Mouse (Mus musculus) erythroblast, adult 5-6 weeks (primary cell): ENCODE data around the gene Wiz. TPM values are rescaled to one million over a fixed set of nuclear protein-coding genes. Genes with fewer than 3 reads are reported as not detected.

ENCODE experiments used
- ATAC-seq: replicated peaks from 2 replicates; pipeline ENCODE4 v1.8.0; 2016; ENCODE audit warnings: moderate number of reproducible peaks, mild to moderate bottlenecking, moderate TSS enrichment, inconsistent platforms; ENCODE audit not compliant: poor library complexity, low FRiP score, severe bottlenecking
- total RNA-seq, 2 experiments: library from RNA; stranded (forward) in 1 of 2; stranded (reverse) in 1 of 2; fragments of 150-400 nt in 1 of 2; fragments of 200-764, 138-1000 nt in 1 of 2; gene quantifications; 2 replicates each; pipeline versions ENCODE4 v1.2.3 to v1.2.4; 2015 to 2017; ENCODE audit warnings: low replicate concordance in 2 of 2

Gene Wiz
- total RNA-seq, 2 experiments from 2014 or later = 0.77 to 11.9 TPM

- ATAC-seq = no peak
Observed at GRCm38 (mm10) chr17:32383661-32384060, 5.6 kb downstream of the Wiz start.

- ATAC-seq = no peak
Observed at GRCm38 (mm10) chr17:32382576-32382975, 6.7 kb downstream of the Wiz start.

- no peak for ATAC-seq
Observed at GRCm38 (mm10) chr17:32378786-32379185, 10.5 kb downstream of the Wiz start.

- peak; percentile 85 for ATAC-seq
Observed at GRCm38 (mm10) chr17:32377137-32377536, 12.1 kb downstream of the Wiz start.

GRCm38 (mm10) chr17:32376475-32376874 lies 12.8 kb downstream of the Wiz start:
- ATAC-seq = no peak

GRCm38 (mm10) chr17:32368991-32369578 lies 20.2 kb downstream of the Wiz start:
- peak; percentile 57 for ATAC-seq

- no peak for ATAC-seq
Observed at GRCm38 (mm10) chr17:32367706-32368105, 21.5 kb downstream of the Wiz start.

GRCm38 (mm10) chr17:32365296-32365695 lies 23.9 kb downstream of the Wiz start:
- ATAC-seq = 0 out of 2 replicates have a peak, but pooled peaks have one; percentile 20

GRCm38 (mm10) chr17:32364850-32365249 lies 24.4 kb downstream of the Wiz start:
- ATAC-seq = 0 out of 2 replicates have a peak, but pooled peaks have one; percentile 23

GRCm38 (mm10) chr17:32364331-32364730 lies 24.9 kb downstream of the Wiz start:
- ATAC-seq = peak; percentile 88

- no peak for ATAC-seq
Observed at GRCm38 (mm10) chr17:32363821-32364301, 25.4 kb downstream of the Wiz start.

- no peak for ATAC-seq
Observed at GRCm38 (mm10) chr17:32362686-32363085, 26.6 kb downstream of the Wiz start.

GRCm38 (mm10) chr17:32359928-32360327 lies 29.3 kb downstream of the Wiz start:
- no peak for ATAC-seq

GRCm38 (mm10) chr17:32358943-32359340 lies 30.3 kb downstream of the Wiz start:
- no peak for ATAC-seq

- no peak for ATAC-seq
Observed at GRCm38 (mm10) chr17:32358192-32358942, 30.9 kb downstream of the Wiz start.

- no peak for ATAC-seq
Observed at GRCm38 (mm10) chr17:32356766-32357760, 32.2 kb downstream of the Wiz start.

GRCm38 (mm10) chr17:32356281-32356680 lies 33.0 kb downstream of the Wiz start:
- no peak for ATAC-seq

- no peak for ATAC-seq
Observed at GRCm38 (mm10) chr17:32355031-32355430, 34.2 kb downstream of the Wiz start.

- no peak for ATAC-seq
Observed at GRCm38 (mm10) chr17:32354211-32354610, 35.0 kb downstream of the Wiz start.

GRCm38 (mm10) chr17:32353696-32354095 lies 35.5 kb downstream of the Wiz start:
- ATAC-seq = no peak
